In the genomic region with DNA sequence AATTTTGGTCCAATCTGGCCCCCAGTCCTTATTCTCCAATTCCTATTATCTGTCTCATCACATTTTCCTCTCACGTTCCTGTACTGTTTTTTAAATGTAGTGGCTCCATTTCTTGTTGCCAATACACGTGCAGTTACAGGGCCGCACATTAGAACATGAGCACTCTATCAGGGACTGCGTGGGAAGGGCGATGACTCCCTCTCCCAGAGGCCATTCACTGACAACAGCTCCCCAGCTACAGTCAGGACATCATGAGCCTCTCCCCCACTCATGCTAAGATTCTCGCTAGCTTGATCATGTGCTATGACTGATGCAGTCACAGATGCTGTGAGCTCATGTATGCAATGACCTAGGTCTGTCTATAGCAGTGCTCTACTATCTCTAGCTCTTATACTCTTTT, we compare ENCODE assay signal across 29 mouse cellular contexts.
"Had no signal": no experiment of that assay in that cellular context is flagged by ENCODE, and none has a peak within 500 bp of the region (broad histone marks: within the 10 kb centered on the region; RNA-seq: fewer than 3 reads in every experiment).

No protein-coding gene starts in this region.

- H3K4me1 ChIP-seq: limb, embryonic 10.5 days; limb, embryonic 12.5 days; limb, embryonic 13.5 days; limb, embryonic 15.5 days; liver, embryonic 15.5 days; lung, embryonic 15.5 days; midbrain, embryonic 10.5 days; midbrain, embryonic 12.5 days; midbrain, embryonic 13.5 days; midbrain, embryonic 15.5 days had no signal

- H3K36me3 ChIP-seq: limb, embryonic 10.5 days; liver, embryonic 13.5 days; liver, embryonic 15.5 days; midbrain, embryonic 12.5 days had no signal

- H3K27ac ChIP-seq: left cerebral cortex, adult 2 months; limb, embryonic 10.5 days; limb, embryonic 12.5 days; limb, embryonic 13.5 days; limb, embryonic 15.5 days; liver, embryonic 12.5 days; liver, embryonic 13.5 days; liver, embryonic 14.5 days; liver, embryonic 15.5 days; lung, embryonic 15.5 days; macrophage; midbrain, embryonic 10.5 days; midbrain, embryonic 12.5 days; midbrain, embryonic 13.5 days; midbrain, embryonic 15.5 days had no signal

- ATAC-seq: liver, embryonic 12.5 days; liver, postnatal 0 days; lung, postnatal 0 days; midbrain, embryonic 13.5 days; midbrain, embryonic 15.5 days; midbrain, embryonic 16.5 days had no signal

- H3K9me3 ChIP-seq: limb, embryonic 10.5 days; limb, embryonic 12.5 days; limb, embryonic 13.5 days; limb, embryonic 15.5 days; liver, embryonic 12.5 days; liver, embryonic 13.5 days; liver, embryonic 15.5 days; lung, embryonic 15.5 days; midbrain, embryonic 10.5 days; midbrain, embryonic 12.5 days; midbrain, embryonic 13.5 days; midbrain, embryonic 15.5 days had no signal

- H3K27me3 ChIP-seq: limb, embryonic 12.5 days; limb, embryonic 13.5 days; limb, embryonic 15.5 days; liver, embryonic 12.5 days; liver, embryonic 13.5 days; liver, embryonic 15.5 days; lung, embryonic 15.5 days; midbrain, embryonic 12.5 days; midbrain, embryonic 13.5 days; midbrain, embryonic 15.5 days had no signal

- H3K4me3 ChIP-seq: left cerebral cortex, adult 2 months; limb, embryonic 10.5 days; limb, embryonic 12.5 days; limb, embryonic 13.5 days; limb, embryonic 15.5 days; liver, embryonic 12.5 days; liver, embryonic 13.5 days; liver, embryonic 15.5 days; lung, embryonic 15.5 days; midbrain, embryonic 10.5 days; midbrain, embryonic 12.5 days; midbrain, embryonic 13.5 days; midbrain, embryonic 15.5 days; myocyte had no signal

- DNase-seq: left cerebral cortex, postnatal 4 days; liver; liver, embryonic 13.5 days; liver, postnatal 0 days; lung, adult 18-20 months; lung, adult 2 months; lung, embryonic 14.5 days; lung, postnatal 10 days; lung, postnatal 14 days; lung, postnatal 36 days; lung, postnatal 4 days; midbrain, embryonic 14.5 days had no signal
